Mouse (Mus musculus) retina, postnatal 7 days (tissue): ENCODE data around the gene Rcc1.

Experiments used
- DNase-seq: peaks from one replicate; pipeline ENCODE4 v3.0.0-alpha.2; 2012; ENCODE audit warnings: low read depth, low spot score

The Rcc1 gene

GRCm38 (mm10) chr4:132353481-132353885, at the start of gene Rcc1:
Gene Rcc1, minus strand, starts transcription at chr4:132353605.
- peak; percentile 78 for DNase-seq

DNA sequence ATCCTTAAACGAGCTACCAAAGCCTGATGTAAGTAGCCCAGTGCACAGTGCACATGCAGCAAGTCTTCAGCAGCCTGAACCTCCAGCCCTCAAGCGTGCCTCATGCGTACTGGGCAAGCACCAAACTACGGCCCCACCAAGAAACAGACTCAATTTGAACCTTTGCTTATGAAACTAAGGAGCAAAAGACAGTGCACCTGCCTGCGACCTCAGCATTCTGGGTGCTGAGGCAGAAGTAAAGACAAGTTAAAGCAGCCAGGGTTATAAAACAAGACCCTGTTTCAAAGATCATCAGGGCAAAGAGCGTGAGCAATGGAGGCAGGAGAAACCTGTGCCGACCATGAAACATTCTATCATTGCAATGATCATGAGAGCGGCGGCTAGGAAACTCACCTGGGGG, 47.6 kb upstream of the Rcc1 start:
- DNase-seq: no peak

GRCm38 (mm10) chr4:132398863-132399262, 45.5 kb upstream of the Rcc1 start:
- no peak for DNase-seq

DNA sequence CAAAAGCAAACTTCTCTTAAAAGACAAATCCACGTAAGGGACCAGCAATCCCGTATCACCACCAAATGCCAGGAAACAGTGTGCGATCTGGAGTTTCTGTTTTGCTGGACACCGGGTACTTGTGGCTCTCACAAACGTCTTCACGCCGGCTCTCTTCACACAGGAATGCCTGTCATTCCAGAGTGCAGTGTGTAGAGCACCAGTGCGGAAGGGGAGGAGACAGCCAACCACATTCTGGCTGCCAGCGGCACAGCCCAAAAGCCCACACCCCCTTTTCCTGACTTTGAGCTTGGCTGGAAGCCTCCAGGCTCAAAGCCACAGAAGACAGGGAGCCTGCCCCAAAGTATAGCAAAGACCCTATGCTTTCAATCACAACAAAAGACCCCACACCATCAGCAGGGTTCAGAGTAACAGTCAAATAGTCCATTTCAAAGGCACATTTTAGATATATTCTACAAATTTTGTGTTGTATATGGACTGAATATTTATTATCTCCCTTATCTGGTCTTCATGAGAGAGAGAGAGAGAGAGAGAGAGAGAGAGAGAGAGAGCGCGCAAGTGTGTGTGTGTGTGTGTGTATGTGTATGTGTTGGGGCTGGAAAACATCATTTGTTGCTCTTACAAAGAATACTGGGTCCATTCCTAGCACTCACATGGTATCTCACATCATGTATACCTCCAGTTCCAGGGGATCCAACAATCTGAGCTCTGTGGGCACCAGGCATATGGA, 44.8 kb upstream of the Rcc1 start:
- DNase-seq: no peak

GRCm38 (mm10) chr4:132397120-132397519, 43.7 kb upstream of the Rcc1 start:
- DNase-seq: no peak

DNA sequence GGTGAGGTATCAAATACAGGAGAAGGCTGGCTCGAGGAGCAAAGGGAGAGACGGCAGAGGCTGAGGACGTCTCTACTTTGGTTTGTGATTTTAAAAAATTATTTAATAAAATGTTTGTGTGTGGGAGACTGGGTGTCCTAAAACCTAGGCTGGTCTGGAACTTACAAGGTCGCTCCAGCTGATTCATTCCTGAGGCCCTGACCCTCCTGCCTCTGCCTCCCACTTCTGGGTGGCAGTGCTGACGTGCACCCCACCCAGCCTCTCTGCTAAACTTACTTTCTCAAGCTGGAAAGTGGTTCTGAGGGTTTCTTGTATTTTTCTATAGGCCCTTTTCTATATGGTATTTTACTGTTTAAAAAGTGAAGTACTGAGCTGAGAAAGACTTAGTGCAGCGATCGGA, 42.8 kb upstream of the Rcc1 start:
- DNase-seq: no peak

DNA sequence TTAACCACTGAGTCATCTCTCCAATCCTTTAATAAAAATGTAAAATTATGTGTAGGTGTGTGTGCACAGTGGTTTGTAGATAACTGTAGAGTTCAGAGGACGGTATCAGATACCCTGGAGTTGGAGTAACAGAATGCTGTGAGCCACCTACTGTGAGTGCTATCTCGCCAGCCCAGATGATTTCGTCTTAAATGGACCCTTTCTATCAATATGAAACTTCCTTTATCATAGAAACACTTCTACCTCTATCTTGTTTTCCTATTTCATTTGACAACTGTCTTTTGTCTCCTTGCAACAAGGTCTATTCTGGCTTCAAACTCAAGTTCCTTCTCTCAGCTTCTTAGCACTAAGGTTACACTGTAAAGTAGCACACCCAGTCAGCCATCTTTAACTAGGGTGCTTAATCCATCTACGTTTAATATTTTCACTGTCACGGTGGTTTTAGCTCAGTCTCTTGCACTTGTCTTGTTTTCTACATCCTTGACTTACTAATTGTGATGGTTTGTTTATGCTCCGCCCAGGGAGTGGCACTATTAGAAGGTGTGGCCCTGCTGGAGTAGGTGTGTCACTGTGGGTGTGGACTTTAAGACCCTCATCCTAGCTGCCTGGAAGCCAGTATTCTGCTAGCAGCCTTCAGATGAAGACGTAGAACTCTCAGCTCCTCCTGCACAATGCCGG, 37.8 kb upstream of the Rcc1 start:
- no peak for DNase-seq

GRCm38 (mm10) chr4:132389302-132389701, 35.9 kb upstream of the Rcc1 start:
- no peak for DNase-seq

GRCm38 (mm10) chr4:132387617-132388016, 34.2 kb upstream of the Rcc1 start:
- no peak for DNase-seq

DNA sequence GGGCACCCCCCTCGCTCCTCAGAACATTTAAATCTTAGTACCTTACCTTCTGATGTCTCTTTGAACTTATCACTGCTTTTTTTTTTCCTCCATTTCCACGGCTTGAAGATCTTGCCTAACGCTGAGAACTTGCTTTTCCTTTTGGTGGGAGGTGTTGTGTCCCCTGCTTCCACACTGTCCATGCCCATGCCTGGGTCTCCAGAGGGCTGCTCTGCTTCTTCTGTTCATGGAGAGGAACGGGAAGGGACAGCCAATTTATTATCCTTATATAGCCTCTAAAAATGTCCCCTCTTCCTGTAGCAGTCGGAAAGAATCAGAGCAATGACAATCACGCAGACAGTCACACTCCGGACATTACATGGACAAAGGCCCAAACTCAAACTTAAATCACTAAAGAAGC, 33.4 kb upstream of the Rcc1 start:
- no peak for DNase-seq

GRCm38 (mm10) chr4:132385771-132386410, 32.5 kb upstream of the Rcc1 start:
- DNase-seq: no peak

- DNase-seq: no peak
Measured at GRCm38 (mm10) chr4:132383455-132383854, 30.1 kb upstream of the Rcc1 start.

- DNase-seq: no peak
Measured at GRCm38 (mm10) chr4:132382296-132382695, 28.9 kb upstream of the Rcc1 start.

DNA sequence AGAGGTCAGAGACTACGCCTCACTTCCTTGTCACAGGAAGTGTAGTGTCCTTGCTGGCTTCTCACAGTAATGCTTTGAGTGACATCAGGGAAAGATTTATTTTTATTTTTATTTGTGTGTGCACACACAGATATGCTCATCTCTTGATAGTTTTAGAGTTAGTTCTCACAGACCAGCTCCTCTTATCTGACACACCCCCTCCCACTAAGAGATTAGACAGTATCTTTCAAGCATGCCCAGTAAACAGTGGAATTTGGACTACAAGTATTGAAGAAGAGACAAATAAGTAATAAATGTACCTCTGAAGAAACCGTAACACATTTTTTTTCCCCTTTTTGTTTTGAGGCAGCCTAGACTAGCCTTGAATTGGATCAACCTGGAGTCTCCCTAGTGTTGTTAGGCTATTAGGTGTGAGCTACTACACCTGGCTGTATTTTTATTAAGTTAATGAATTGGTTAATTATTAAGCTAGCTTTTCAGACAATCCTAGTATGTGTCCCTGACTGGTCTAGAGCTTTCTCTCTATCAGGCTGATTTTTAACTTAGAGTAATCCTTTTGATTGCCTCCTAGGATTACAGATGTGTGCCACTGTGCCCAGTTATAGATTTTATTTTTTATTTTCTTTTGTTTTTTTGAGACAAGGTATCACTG, 27.7 kb upstream of the Rcc1 start:
- no peak for DNase-seq

- DNase-seq: no peak
Measured at GRCm38 (mm10) chr4:132373820-132374219, 20.4 kb upstream of the Rcc1 start.

DNA sequence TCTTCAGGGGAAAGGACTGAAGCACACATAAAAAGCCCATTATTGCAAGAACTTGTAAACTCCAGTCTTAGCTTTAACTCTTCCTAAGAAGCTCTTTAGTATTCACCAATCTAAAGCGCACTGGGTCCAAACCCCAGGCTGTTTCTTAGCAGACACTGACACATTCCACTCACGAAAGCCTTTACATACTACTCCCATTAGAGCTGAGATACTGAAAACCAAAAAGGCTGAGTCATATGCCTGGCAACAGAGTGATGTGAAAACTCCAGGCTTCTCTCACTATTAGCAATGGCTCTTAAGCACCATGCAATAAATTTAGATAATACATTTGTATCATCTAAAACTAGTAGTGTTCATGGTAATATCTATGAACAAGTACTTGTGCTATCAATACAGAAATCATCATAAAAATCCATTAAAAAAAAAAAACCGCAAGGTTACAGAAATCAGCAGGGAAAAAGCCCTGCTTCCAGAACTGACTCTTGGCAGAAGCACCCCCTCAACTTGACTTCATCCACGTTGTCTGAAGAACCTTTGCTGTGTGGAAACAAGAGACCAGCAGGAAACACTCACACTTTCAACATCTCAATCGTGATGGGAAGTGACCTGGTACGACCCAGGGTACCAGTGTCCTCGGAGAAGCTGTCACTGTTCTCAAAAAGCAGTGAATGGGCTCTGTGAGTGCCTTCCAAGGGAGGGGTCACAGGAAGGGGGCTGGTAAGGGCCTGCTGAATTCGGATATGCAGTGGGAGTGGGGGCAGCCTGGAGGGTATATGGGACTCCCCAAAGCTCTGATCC, 16.7 kb upstream of the Rcc1 start:
- no peak for DNase-seq

- no peak for DNase-seq
Measured at GRCm38 (mm10) chr4:132367480-132368201, 14.2 kb upstream of the Rcc1 start.

DNA sequence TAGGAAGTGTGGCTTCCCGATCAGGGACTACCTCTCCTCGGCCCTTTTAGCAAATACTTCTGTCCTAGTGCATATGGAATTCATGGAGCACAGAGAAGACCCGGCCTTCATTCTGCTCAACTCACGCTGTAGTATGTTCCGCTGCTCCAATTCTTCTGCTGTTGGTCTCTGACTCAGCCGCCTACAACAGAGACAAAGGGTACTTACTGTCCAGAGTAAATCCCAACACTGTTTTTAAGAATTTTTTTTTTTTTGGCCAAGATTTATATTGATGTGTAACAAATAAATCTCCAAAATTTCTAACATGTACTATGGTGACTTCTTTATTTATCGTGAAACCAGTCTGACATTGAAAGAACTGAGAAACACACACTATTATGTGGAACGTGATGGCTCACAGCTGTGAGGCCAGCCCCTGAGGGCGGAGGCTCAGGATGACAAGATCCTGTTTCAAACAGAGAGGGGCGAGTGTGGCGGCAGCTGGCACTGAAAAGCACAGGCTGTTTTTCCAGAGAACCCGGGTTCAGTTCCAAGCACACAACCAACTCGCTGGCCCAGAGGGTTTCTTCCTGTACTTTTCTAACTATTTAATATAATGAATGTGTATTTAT, 12.2 kb upstream of the Rcc1 start:
- no peak for DNase-seq

DNA sequence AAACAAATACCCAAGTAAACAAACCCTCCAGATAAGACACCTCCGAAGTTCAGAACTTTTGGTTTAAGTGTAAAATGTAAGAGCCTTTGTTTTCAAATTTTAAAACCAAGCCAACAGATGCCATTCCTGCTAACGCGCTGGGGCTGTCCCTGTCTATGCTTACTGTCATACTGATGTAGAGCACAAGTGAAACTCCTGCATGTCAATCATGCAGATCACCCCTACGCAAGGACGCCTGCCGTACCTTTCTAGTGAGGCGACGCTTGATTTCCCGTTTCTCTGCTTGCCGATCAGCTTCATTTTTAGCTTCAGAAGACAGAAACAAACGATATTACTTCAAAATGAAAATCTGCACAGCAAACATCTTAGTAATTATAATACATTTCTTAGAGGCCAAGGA, 10.1 kb upstream of the Rcc1 start:
- no peak for DNase-seq

- no peak for DNase-seq
Measured at GRCm38 (mm10) chr4:132359510-132359909, 6.1 kb upstream of the Rcc1 start.
